Mouse (Mus musculus) ES-E14 (cell line): Measurements from ENCODE around the gene Uap1. TPM values are rescaled to one million over a fixed set of nuclear protein-coding genes. Genes with fewer than 3 reads are reported as not detected.

Source experiments
- DNase-seq: peaks from one replicate; pipeline ENCODE4 v3.0.0-alpha.2; 2013; ENCODE audit warnings: low read depth, low spot score
- H3K27ac ChIP-seq: 2 replicates; pipeline ENCODE4 v1.5.1; 2012; ENCODE audit warnings: low read depth, mild to moderate bottlenecking, low read length, moderate library complexity, mixed read lengths; ENCODE audit not compliant: poor library complexity, insufficient read depth, severe bottlenecking
- H3K36me3 ChIP-seq: 2 replicates; pipeline ENCODE4 v1.6.1; 2012; ENCODE audit warnings: mild to moderate bottlenecking, low read length, moderate library complexity, mixed read lengths; ENCODE audit not compliant: control insufficient read depth, poor library complexity, insufficient read depth, severe bottlenecking
- H3K4me1 ChIP-seq, 2 experiments: fragments of 150-350 bp in 1 of 2; sonication (generic) in 1 of 2; 2 replicates each; pipeline ENCODE4 v1.6.1; 2012; ENCODE audit warnings: low read length in 2 of 2, mild to moderate bottlenecking in 1 of 2, mixed read lengths in 1 of 2; ENCODE audit not compliant: control insufficient read depth in 2 of 2, insufficient read depth in 2 of 2, poor library complexity in 1 of 2
- H3K4me3 ChIP-seq, 2 experiments: fragments of 150-350 bp in 1 of 2; sonication (generic) in 1 of 2; 2 replicates each; pipeline ENCODE4 v1.5.1; 2012; ENCODE audit warnings: low read length in 2 of 2, low read depth in 1 of 2, mild to moderate bottlenecking in 1 of 2, mixed read lengths in 1 of 2; ENCODE audit not compliant: insufficient read depth in 1 of 2, poor library complexity in 1 of 2, severe bottlenecking in 1 of 2
- H3K9ac ChIP-seq: 2 replicates; pipeline ENCODE4 v1.6.1; 2012; ENCODE audit warnings: low read depth, mild to moderate bottlenecking, low read length, mixed read lengths; ENCODE audit not compliant: poor library complexity, insufficient read depth, severe bottlenecking
- H3K9me3 ChIP-seq: fragments of 150-350 bp; sonication (generic); 2 replicates; pipeline ENCODE4 v1.6.1; 2012; ENCODE audit warnings: low read depth, mild to moderate bottlenecking, low read length; ENCODE audit not compliant: control insufficient read depth, insufficient read depth
- CHD2 ChIP-seq: IDR thresholded peaks from 2 replicates; pipeline ENCODE4 v1.6.1; 2014; ENCODE audit warnings: mild to moderate bottlenecking, low read depth, low read length, inconsistent platforms
- HCFC1 ChIP-seq: IDR thresholded peaks from 2 replicates; pipeline ENCODE4 v1.6.1; 2012; ENCODE audit warnings: low read length, inconsistent platforms, borderline replicate concordance; ENCODE audit not compliant: insufficient read depth
- MAFK ChIP-seq: IDR thresholded peaks from 2 replicates; pipeline ENCODE4 v1.6.1; 2014; ENCODE audit warnings: mild to moderate bottlenecking, low read depth, low read length, inconsistent platforms; ENCODE audit not compliant: insufficient read depth
- ZC3H11A ChIP-seq: IDR thresholded peaks from 2 replicates; pipeline ENCODE4 v1.6.1; 2012; ENCODE audit warnings: low read depth, mild to moderate bottlenecking, inconsistent platforms, low read length, borderline replicate concordance
- ZNF384 ChIP-seq: IDR thresholded peaks from 2 replicates; pipeline ENCODE4 v1.6.1; 2012; ENCODE audit warnings: low read depth, low read length, inconsistent platforms
- in situ Hi-C, 2 experiments: fragments of 600-800 bp; cut with MboI; formaldehyde crosslinking; loops; one replicate each; pipeline ENCODE4 v1.15.1; 2025; ENCODE audit warnings: low sequenced_read_pairs in 2 of 2, inconsistent platforms in 1 of 2; ENCODE audit not compliant: unreplicated experiment in 2 of 2
- total RNA-seq: library from RNA; depleted of rRNA; stranded (reverse); fragments of 300-350 nt; gene quantifications from 2 replicates; pipeline ENCODE4 v1.2.3, GENCODE M21; 2012

Uap1 gene
- total RNA-seq, 1 experiment: 22.2 TPM

GRCm38 (mm10) chr1:170188601-170189000 is 13.8 kb upstream of the Uap1 start:
- in situ Hi-C loops: no loop called here
- DNase-seq: no peak
- H3K4me3 ChIP-seq: no peak overlapping the region
- no peaks in the 10 kb centered on the region for H3K9me3 ChIP-seq
- H3K36me3 ChIP-seq: no peaks in the 10 kb centered on the region
- H3K9ac ChIP-seq: no peak overlapping the region
- H3K27ac ChIP-seq: no peak overlapping the region
- no peaks in the 10 kb centered on the region for H3K4me1 ChIP-seq
- TF ChIP-seq CHD2 (no peak), HCFC1 (no peak), ZNF384 (no peak), MAFK (no peak), ZC3H11A (no peak)

DNA sequence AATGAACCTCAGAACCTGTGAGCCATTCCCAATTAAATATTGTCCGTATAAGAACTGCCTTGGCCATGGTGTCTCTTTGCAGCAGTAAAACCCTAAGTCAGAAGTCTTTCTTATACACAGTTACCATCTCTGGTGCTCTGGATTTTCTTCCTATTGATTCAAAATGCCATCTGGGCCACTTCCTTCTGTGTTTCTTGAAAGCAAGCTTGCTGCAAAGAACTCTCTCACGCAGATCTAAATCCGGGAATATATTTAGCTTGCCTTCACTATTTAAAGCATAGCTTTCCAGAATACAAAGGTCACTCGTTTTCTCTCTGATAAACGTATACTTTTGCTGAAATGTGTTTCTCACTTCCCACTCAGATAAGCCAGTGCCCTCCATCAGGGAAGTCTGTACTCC is 11.8 kb upstream of the Uap1 start:
- Histone ChIP-seq H3K4me1 (no peaks in the 10 kb centered on the region), H3K4me3 (no peak overlapping the region), H3K9me3 (no peaks in the 10 kb centered on the region), H3K36me3 (no peaks in the 10 kb centered on the region), H3K27ac (no peak overlapping the region), H3K9ac (no peak overlapping the region)
- in situ Hi-C loops: no loop called here
- TF ChIP-seq MAFK: no peak
- no peak for DNase-seq

GRCm38 (mm10) chr1:170185137-170185536 is 10.4 kb upstream of the Uap1 start:
- no peaks in the 10 kb centered on the region for H3K4me1 ChIP-seq
- no peak overlapping the region for H3K27ac ChIP-seq
- H3K4me3 ChIP-seq: no peak overlapping the region
- H3K9ac ChIP-seq: no peak overlapping the region
- DNase-seq: no peak
- in situ Hi-C loops: no loop called here
- H3K36me3 ChIP-seq: no peaks in the 10 kb centered on the region
- TF ChIP-seq HCFC1: no peak
- no peak for TF ChIP-seq MAFK
- no peak for TF ChIP-seq ZNF384
- no peak for TF ChIP-seq ZC3H11A
- no peak for TF ChIP-seq CHD2
- no peaks in the 10 kb centered on the region for H3K9me3 ChIP-seq

- Histone ChIP-seq H3K9ac (no peak overlapping the region), H3K4me3 (no peak overlapping the region), H3K27ac (no peak overlapping the region), H3K36me3 (no peaks in the 10 kb centered on the region), H3K9me3 (no peaks in the 10 kb centered on the region), H3K4me1 (no peaks in the 10 kb centered on the region)
- TF ChIP-seq ZNF384 (no peak), CHD2 (no peak), MAFK (no peak), ZC3H11A (no peak), HCFC1 (no peak)
- DNase-seq: no peak
- in situ Hi-C loops: no loop called here
Observed at GRCm38 (mm10) chr1:170182706-170183105, 7.9 kb upstream of the Uap1 start.

- no peak for TF ChIP-seq ZC3H11A
- Histone ChIP-seq H3K9ac (no peak overlapping the region), H3K4me3 (no peak overlapping the region), H3K27ac (no peak overlapping the region), H3K9me3 (no peaks in the 10 kb centered on the region), H3K4me1 (peaks cover 0 to 2% of the 10 kb centered on the region in 2 experiments; a peak in 1 of 4 replicates), H3K36me3 (no peaks in the 10 kb centered on the region)
- in situ Hi-C loops: no loop called here
- no peak for DNase-seq
Observed at GRCm38 (mm10) chr1:170176661-170177239, 2.0 kb upstream of the Uap1 start.
